Comparison of ENCODE assay signal across 8 mouse cellular contexts in genomic region chr2:112380131-112380530, GRCm38 (mm10). TPM values are rescaled to one million over a fixed set of nuclear protein-coding genes. Genes with fewer than 3 reads are reported as not detected.
A peak's percentile ranks its signal among the peaks of the same experiment; 100 is the strongest.
DNase-seq lines count a peak whose midpoint lies in the region; ATAC-seq lines count a peak whose summit lies in the region.

No protein-coding gene starts in this region.

- peak overlapping the region; percentile 86 for H3K4me3 ChIP-seq in heart, embryonic 16.5 days (ENCODE audit: low read length)
- H3K4me3 ChIP-seq in hindbrain, embryonic 14.5 days (replicated peaks; ENCODE audit: low read length), result peak overlapping the region; percentile 76
- peak overlapping the region; percentile 96 for H3K4me3 ChIP-seq in midbrain, embryonic 13.5 days (replicated peaks)

- peak overlapping the region; percentile 95 for H3K9ac ChIP-seq in heart, embryonic 16.5 days (ENCODE audit: low read length)
- peak overlapping the region; percentile 85 for H3K9ac ChIP-seq in hindbrain, embryonic 14.5 days
- peak overlapping the region; percentile 96 for H3K9ac ChIP-seq in midbrain, embryonic 13.5 days (replicated peaks)

- DNase-seq in heart, postnatal 4 days, result no peak
- DNase-seq in adipocyte (ENCODE audit: low spot score), result peak; percentile 33
- no peak for DNase-seq in hindbrain, embryonic 14.5 days (ENCODE audit: low spot score)
- DNase-seq in cerebellum, postnatal 10 days, result no peak
- no peak for DNase-seq in left cerebral cortex, postnatal 4 days

- 39% methylated on average over 8 of the region's 8 CpGs for WGBS in heart, embryonic 16.5 days
- 57% methylated on average over 8 of the region's 8 CpGs for WGBS in hindbrain, embryonic 14.5 days
- 48% methylated on average over 8 of the region's 8 CpGs for WGBS in midbrain, embryonic 13.5 days

- H3K4me1 ChIP-seq in heart, embryonic 16.5 days (ENCODE audit: control insufficient read depth, insufficient read depth, low read length), result peaks cover 12% of the 10 kb centered on the region
- peaks cover 13% of the 10 kb centered on the region for H3K4me1 ChIP-seq in hindbrain, embryonic 14.5 days (replicated peaks; ENCODE audit: control insufficient read depth, insufficient read depth, low read length)
- H3K4me1 ChIP-seq in midbrain, embryonic 13.5 days (replicated peaks), result peaks cover 16% of the 10 kb centered on the region

- no peaks in the 10 kb centered on the region for H3K27me3 ChIP-seq in heart, embryonic 16.5 days (ENCODE audit: control insufficient read depth, insufficient read depth, low read length)
- no peaks in the 10 kb centered on the region; the same call in 1 of the 2 replicates for H3K27me3 ChIP-seq in hindbrain, embryonic 14.5 days (ENCODE audit: control insufficient read depth, insufficient read depth, low read length)
- 0 out of 2 replicates have a peak, but pooled peaks cover 3% of the 10 kb centered on the region for H3K27me3 ChIP-seq in midbrain, embryonic 13.5 days

- peak overlapping the region; percentile 81 for H3K4me2 ChIP-seq in heart, embryonic 16.5 days (ENCODE audit: low read depth, low read length)
- peak overlapping the region; percentile 61 for H3K4me2 ChIP-seq in hindbrain, embryonic 14.5 days (replicated peaks)
- peak overlapping the region; percentile 65 for H3K4me2 ChIP-seq in midbrain, embryonic 13.5 days (replicated peaks)

- H3K36me3 ChIP-seq in heart, embryonic 16.5 days (ENCODE audit: control insufficient read depth, insufficient read depth), result no peaks in the 10 kb centered on the region
- no peaks in the 10 kb centered on the region for H3K36me3 ChIP-seq in hindbrain, embryonic 14.5 days (replicated peaks; ENCODE audit: control insufficient read depth, insufficient read depth)
- no peaks in the 10 kb centered on the region for H3K36me3 ChIP-seq in midbrain, embryonic 13.5 days

- H3K9me3 ChIP-seq in heart, embryonic 16.5 days (replicated peaks; ENCODE audit: control insufficient read depth, low read length), result no peaks in the 10 kb centered on the region
- H3K9me3 ChIP-seq in hindbrain, embryonic 14.5 days (ENCODE audit: control insufficient read depth, low read length), result no peaks in the 10 kb centered on the region
- no peaks in the 10 kb centered on the region for H3K9me3 ChIP-seq in midbrain, embryonic 13.5 days

- H3K27ac ChIP-seq in heart, embryonic 16.5 days (ENCODE audit: low read length), result no peak overlapping the region
- H3K27ac ChIP-seq in hindbrain, embryonic 14.5 days, result no peak overlapping the region
- H3K27ac ChIP-seq in midbrain, embryonic 13.5 days, result no peak overlapping the region

- no peak for ATAC-seq in heart, embryonic 16.5 days (replicated peaks; ENCODE audit: extremely low read depth, insufficient read depth, low FRiP score)
- ATAC-seq in hindbrain, embryonic 14.5 days (ENCODE audit: low FRiP score), result no peak
- no peak for ATAC-seq in midbrain, embryonic 13.5 days
- no peak for ATAC-seq in cerebellum, adult (ENCODE audit: insufficient number of reproducible peaks, low FRiP score, low TSS enrichment)

- intact Hi-C loops in left cerebral cortex, postnatal 4 days (cut with DNase I), result no loop called here

RNA-seq across cellular contexts. Expression of gene Katnbl1, which starts 1.1 kb away (rescaled TPM):
- polyA plus RNA-seq in heart, embryonic 16.5 days (2015; fragmentation: Nextera tagmentation; extraction: Ambion mirVana), result 21.3 and 25.1 TPM in 2 replicates
- total RNA-seq in heart, postnatal 4 days (2021), result 10 to 100 TPM; 12.5 to 12.6 TPM
- polyA plus RNA-seq in hindbrain, embryonic 14.5 days (2014; fragmentation: Nextera tagmentation; extraction: Ambion mirVana), result 36.2 and 42.7 TPM in 2 replicates
- polyA plus RNA-seq in midbrain, embryonic 13.5 days (2015; fragmentation: Nextera tagmentation; extraction: Ambion mirVana), result 32.4 and 39.1 TPM in 2 replicates
- 10 to 100 TPM; 21.0 to 22.4 TPM for total RNA-seq in left cerebral cortex, postnatal 4 days (2021)

RNA-seq across cellular contexts. Expression of gene Emc4, which starts 12.3 kb away (rescaled TPM):
- 98.0 and 98.5 TPM in 2 replicates for polyA plus RNA-seq in heart, embryonic 16.5 days (2015; fragmentation: Nextera tagmentation; extraction: Ambion mirVana)
- total RNA-seq in heart, postnatal 4 days (2021), result 10 to 100 TPM; 57.4 to 61.0 TPM
- 176 and 190 TPM in 2 replicates for polyA plus RNA-seq in hindbrain, embryonic 14.5 days (2014; fragmentation: Nextera tagmentation; extraction: Ambion mirVana)
- polyA plus RNA-seq in midbrain, embryonic 13.5 days (2015; fragmentation: Nextera tagmentation; extraction: Ambion mirVana), result 149 and 152 TPM in 2 replicates
- total RNA-seq in left cerebral cortex, postnatal 4 days (2021), result 100 to 1,000 TPM; 113 to 121 TPM
